Mouse (Mus musculus) splenic B cell, adult 2 months (primary cell): Measurements from ENCODE around the gene Gm20498.
A peak's percentile ranks its signal among the peaks of the same experiment; 100 is the strongest.
"Not testable (repeated sequence)": the region's sequence is repeated elsewhere in the genome, so short reads cannot be mapped to it uniquely, and the experiment has no call there.

ENCODE experiments used
- DNase-seq: peaks from one replicate; pipeline ENCODE4 v3.0.0-alpha.2; 2011; ENCODE audit warnings: low read depth, low spot score
- H3K27me3 ChIP-seq: 2 replicates; pipeline ENCODE4 v1.6.1; 2012; ENCODE audit warnings: mild to moderate bottlenecking, low read length, moderate library complexity, mixed read lengths; ENCODE audit not compliant: control insufficient read depth, poor library complexity, insufficient read depth, severe bottlenecking
- H3K36me3 ChIP-seq: 2 replicates; pipeline ENCODE4 v1.6.1; 2012; ENCODE audit warnings: mild to moderate bottlenecking, low read length, moderate library complexity, mixed read lengths; ENCODE audit not compliant: control insufficient read depth, poor library complexity, insufficient read depth, severe bottlenecking

Gm20498 gene

GRCm38 (mm10) chr12:81532316-81533028 lies at the start of gene Gm20498, which contains the start of gene Synj2bp:
Gm20498 (minus strand) TSS chr12:81532905.
Synj2bp (minus strand) TSS chr12:81532911.
- peak; percentile 74 for DNase-seq
- Histone ChIP-seq H3K36me3 (no peaks in the 10 kb centered on the region), H3K27me3 (no peaks in the 10 kb centered on the region)

DNA sequence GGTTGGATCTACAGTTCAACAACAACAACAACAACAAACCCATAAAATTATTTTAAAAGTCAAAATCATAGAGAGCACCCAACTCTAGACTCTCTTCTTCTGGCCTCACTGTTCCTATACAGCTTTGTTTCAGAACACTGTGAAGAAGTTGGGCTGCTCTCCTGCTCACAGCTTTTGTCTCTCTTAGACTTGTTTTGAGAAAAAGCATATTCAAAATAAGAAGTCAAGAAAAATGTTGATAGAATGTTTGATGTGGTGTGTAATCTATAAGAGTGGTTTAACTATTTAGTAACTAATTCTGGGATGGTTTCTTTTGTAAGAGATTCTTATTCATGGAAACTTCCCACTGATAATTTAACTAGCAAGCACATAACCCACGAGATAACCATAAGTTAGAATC lies 35.7 kb upstream of the Gm20498 start, which contains the start of gene Adam21:
Adam21 (minus strand) TSS at position 101 of the 400 bp plus-strand sequence.
- Histone ChIP-seq H3K27me3 (no peaks in the 10 kb centered on the region), H3K36me3 (0 out of 2 replicates have a peak, but pooled peaks cover 3% of the 10 kb centered on the region)
- no peak for DNase-seq

GRCm38 (mm10) chr12:81567931-81568330 lies 35.2 kb upstream of the Gm20498 start:
- Histone ChIP-seq H3K36me3 (0 out of 2 replicates have a peak, but pooled peaks cover 3% of the 10 kb centered on the region), H3K27me3 (no peaks in the 10 kb centered on the region)
- no peak for DNase-seq

GRCm38 (mm10) chr12:81564173-81564572 lies 31.5 kb upstream of the Gm20498 start:
- H3K27me3 ChIP-seq: no peaks in the 10 kb centered on the region
- no peak for DNase-seq
- H3K36me3 ChIP-seq: no peaks in the 10 kb centered on the region

- Histone ChIP-seq H3K36me3 (no peaks in the 10 kb centered on the region), H3K27me3 (no peaks in the 10 kb centered on the region)
- DNase-seq: no peak
Observed at GRCm38 (mm10) chr12:81549286-81549685, 16.6 kb upstream of the Gm20498 start.

GRCm38 (mm10) chr12:81547163-81547562 lies 14.5 kb upstream of the Gm20498 start:
- Histone ChIP-seq H3K27me3 (no peaks in the 10 kb centered on the region), H3K36me3 (no peaks in the 10 kb centered on the region)
- DNase-seq: no peak

DNA sequence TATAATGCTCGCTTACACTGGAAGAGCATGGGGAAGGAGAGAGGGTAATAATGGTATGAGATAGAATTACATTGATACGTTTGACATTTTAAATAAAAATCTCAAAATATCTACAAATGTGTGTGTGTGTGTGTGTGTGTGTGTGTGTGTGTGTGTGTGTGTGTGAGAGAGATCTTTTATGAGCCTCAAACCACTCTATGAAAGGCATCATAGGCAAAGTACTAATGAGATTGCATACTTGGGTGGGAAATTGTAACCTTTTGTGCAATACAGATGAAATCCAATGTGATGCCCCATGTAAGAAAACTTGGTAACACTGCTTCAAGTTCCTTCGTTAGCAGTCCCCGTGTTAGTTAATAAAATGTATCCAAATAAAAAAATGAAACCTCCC lies 319 bp upstream of the Gm20498 start:
- no peak for DNase-seq
- no peaks in the 10 kb centered on the region for H3K27me3 ChIP-seq
- no peaks in the 10 kb centered on the region for H3K36me3 ChIP-seq

- peak; percentile 7 for DNase-seq
- not testable (repeated sequence) for H3K36me3 ChIP-seq
Observed at GRCm38 (mm10) chr12:81530587-81530986, 2.1 kb downstream of the Gm20498 start.

DNA sequence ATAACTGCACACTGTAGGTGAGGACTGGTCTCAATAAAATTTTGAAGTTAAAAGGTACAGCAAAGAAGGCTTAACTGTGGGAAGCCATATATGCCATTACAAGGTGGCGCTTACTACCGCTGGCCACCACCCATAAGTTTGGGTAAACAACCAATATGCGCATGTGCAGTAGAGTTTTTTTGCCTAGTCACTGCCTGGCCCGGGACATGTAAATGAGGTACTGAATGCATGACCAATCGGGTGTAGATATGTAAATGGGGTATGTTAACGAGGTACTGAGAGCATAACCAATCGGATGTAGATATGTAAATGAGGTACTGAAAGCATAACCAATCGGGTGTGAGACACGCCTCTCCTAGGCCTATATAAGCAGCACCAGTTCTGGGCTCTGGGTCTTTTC lies 35.8 kb downstream of the Gm20498 start:
- H3K36me3 ChIP-seq, DNase-seq, H3K27me3 ChIP-seq: not testable (repeated sequence)

More at GRCm38 (mm10) chr12:81530587-81530986, 2.1 kb downstream of the Gm20498 start:
- not testable (repeated sequence) for H3K27me3 ChIP-seq

DNA sequence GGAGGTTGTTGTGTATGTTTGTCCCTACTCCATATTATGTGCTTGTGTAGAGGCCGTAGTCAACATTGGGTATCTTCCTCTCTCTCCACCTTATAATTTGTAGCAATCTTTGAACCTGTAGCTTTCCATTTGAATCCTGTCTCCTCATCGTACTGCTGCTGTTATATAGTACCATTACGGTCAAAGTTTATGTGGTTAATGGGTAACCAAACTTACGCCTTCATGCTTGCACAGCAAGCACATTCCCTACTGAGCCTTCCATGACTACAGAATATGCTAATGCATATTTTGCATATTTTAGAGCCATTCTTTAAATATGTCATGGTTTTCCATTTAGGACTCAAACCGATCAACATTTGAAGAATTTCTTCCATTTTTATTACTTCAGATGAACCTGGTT lies 42.2 kb downstream of the Gm20498 start:
- Histone ChIP-seq H3K36me3 (no peaks in the 10 kb centered on the region), H3K27me3 (no peaks in the 10 kb centered on the region)
- DNase-seq: no peak

- no peaks in the 10 kb centered on the region for H3K36me3 ChIP-seq
- no peaks in the 10 kb centered on the region for H3K27me3 ChIP-seq
- DNase-seq: no peak
Observed at GRCm38 (mm10) chr12:81485311-81485710, 47.4 kb downstream of the Gm20498 start.

- peak; percentile 83 for DNase-seq
- no peaks in the 10 kb centered on the region for H3K36me3 ChIP-seq
Observed at GRCm38 (mm10) chr12:81484727-81485191, 47.9 kb downstream of the Gm20498 start, which contains the start of gene Cox16. Cox16 (minus strand) TSS chr12:81485127.

DNA sequence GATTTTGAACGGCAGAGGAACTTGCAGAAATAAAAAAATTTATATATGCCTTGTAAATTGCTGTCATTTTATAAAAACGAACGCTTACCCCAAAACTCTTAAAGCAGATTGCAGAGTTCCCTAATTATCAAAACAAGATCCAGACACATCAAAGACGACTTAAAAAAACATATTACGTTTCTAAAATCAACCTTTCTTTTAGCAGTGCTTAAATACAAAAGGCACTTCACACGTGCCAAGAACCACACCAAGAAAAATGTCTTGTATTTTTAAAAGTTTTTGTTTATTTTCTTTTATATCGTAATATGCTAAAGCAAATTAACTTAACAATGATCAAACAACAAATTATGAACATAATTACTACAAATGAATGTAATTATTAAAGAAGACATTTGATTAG lies 48.5 kb downstream of the Gm20498 start:
- Histone ChIP-seq H3K36me3 (no peaks in the 10 kb centered on the region), H3K27me3 (no peaks in the 10 kb centered on the region)
- DNase-seq: no peak

More at GRCm38 (mm10) chr12:81484727-81485191, 47.9 kb downstream of the Gm20498 start, which contains the start of gene Cox16:
- H3K27me3 ChIP-seq: no peaks in the 10 kb centered on the region

DNA sequence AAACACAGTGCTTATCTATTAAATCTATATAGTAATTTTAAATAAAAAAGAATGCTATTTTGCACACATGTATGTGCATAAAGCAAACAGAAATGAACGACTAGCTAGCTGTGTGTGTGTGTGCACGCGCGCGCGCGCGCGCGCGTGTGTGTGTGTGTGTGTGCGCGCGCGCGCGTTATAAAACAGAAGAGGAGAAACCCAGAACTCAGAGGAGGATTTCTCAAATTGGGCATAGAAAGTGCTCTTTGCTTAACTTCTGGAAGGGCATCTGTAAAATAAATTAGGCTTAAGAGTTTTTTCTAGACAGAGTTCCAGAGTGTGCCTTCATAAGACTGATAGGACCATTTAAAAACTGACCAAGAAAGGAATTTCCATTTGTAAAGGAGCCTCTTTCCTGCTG lies 49.0 kb downstream of the Gm20498 start:
- no peaks in the 10 kb centered on the region for H3K27me3 ChIP-seq
- no peaks in the 10 kb centered on the region for H3K36me3 ChIP-seq
- peak; percentile 38 for DNase-seq

GRCm38 (mm10) chr12:81459051-81459450 lies 73.7 kb downstream of the Gm20498 start:
- not testable (repeated sequence) for H3K27me3 ChIP-seq, H3K36me3 ChIP-seq, DNase-seq
